Mouse (Mus musculus): ENCODE measurements at regions not wholly inside any gene's neighbourhood (a gene's known extent, or its start where the extent isn't known, plus 50 kb on each side); places are given as distances from the start of the nearest gene placed in this dataset.

DNA sequence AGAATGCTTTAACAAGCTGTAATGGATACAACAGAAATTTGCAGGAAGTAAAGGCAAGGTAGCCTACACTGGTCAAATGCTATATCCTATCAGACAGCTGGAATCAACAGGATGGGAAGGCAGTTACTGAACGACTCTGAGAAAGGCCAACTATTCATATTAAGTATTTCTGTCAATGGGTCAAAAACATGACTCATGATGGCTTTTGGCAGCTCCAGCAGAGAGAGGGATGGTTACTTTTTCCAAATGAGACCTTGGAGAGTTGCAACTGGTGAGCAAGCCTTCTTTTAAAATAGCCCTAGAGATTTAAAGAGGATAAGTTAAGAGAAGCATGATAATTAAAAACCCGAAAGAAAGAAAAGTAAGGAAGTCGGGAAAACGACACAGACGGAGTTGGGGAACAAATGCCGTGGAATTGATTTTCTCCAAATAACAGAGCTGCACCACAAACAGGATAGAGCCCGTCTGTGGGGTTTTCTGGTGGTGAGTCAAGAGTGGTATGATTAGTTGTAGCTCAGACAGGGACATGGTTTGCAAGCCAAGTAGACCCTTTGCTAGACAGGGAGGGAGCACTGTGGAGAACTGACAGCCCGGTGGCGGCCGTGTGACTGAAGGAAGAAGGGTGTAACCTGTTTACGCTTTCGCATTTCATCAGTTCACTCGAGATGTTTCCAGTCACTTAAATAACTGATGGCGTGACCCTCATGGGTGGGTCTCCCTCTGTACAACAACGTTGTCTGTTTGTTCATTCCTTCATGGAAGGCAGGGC, 3638.1 kb upstream of the Gm7489 start:
- peak; percentile 7 for DNase-seq

DNA sequence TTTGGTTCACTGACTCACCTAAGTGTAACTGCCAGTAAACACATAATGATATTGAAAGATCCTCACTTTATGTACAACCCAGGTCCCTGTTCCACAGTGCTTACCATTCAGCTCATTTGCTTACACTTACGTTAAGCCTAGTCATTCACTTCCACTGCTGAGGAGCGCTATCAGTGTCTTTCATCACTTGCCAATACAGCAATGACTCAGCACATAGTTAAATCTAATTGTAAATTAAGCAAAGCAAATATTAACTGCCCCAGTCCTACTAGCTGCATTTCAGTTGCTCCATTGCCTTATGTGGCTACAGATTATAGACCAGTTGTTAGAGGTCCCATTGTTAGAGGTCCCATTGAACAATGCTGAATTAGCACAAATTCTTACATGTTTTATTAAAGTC, 3624.6 kb upstream of the Gm7489 start:
- no peak for DNase-seq

DNA sequence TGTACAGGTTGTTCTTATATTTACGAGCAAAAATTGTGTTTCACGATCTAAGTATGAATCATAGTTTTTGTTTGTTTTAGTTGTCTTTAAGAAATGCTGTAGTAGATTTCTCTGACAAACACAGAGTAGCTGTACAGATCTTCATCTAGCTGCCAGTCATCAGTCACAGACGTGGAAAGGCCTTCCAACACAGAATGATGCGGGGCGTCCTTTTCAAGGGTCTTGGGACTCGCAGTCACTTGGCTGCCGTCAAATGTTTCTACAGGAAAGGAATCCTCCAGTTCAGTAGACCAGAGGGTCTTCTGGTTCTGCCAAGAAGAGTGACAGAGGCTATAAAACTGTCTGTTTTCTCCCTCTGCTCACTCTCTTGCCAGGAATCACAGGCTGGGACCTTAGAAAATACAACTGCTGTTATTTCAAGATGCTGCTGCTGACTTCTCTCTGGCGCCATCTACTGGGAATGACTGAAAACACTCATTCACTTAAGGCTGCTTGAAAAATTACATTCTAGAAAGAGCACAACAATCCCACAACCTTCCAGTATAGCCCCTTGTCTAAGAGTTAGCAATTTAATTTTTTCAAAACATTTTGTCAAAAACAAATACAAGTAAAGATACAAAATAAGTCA, 3623.3 kb upstream of the Gm7489 start:
- DNase-seq = peak; percentile 65

- no peak for DNase-seq
Observed at GRCm38 (mm10) chr15:50267542-50267941, 3617.2 kb upstream of the Gm7489 start.

DNA sequence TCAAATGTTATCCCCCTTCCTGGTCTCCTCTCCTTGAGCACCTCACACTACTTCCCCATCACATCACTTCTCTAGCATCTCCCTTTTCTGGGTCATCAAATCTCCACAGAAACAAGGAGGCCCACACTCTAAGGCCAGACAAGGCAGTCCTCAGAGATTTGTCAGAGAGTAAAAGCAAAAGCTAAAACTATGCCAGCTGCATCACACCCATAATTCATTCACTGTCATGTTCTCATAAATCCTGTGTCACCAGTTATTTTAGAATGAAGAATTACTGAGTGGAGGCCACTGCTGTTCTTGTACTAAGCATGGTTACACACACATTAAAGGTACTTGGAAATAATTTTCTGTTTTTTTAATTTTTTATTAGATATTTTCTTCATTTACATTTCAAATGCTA, 3613.1 kb upstream of the Gm7489 start:
- DNase-seq = no peak

DNA sequence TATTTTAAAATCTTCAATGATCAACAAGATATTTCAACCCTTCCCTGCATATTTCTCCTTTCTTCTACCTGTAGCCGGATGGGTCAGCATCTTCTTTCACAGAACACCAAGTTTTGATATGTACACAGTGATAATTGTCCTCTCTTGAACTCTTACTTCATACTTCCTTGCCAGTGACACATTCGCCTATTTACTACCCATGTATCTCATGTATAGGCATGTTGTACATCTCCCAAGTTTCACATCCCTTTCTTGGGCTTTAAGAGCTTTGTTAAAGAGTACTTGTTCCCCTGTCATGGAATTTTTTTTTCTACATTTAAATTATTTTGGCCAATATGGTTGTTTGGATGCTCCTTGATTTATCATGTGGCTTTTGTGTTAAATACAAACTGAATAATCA, 3602.1 kb upstream of the Gm7489 start:
- DNase-seq = no peak

DNA sequence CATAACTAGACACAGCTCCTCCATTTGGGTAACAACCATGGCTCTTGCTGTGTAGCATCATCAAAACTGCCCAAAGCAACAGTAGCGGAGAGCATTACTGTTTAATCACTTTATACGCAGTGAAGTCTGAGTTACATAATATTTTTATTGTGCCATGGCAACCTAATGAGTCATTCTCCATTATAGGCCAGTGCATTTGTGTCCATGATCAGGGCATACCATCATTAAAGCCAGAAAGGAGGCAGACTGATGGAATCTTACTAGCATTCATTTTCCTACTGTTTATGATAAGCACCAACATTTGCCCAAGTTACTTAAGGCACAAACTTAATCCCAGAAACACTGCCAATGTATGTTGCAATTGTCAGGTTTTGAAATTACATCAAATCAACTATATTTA, 3601.2 kb upstream of the Gm7489 start:
- DNase-seq = no peak

DNA sequence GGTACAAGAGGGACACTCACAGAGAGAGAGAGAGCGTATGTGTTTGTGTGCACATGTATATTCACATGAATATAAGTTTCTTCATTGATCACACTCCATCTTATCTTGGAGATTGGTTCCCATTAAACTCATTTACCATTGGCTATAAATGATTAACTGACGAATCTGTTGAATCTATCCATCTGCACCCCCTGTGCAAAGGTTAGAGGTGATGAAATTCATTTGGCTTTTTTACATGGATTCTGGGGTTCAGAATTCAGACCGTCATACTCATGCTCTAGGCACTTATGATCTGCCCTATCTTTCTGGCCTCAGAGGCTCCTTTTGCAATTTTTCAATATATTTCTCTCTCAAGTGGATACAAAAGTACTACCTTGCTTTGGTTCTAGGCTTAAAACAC, 3582.9 kb upstream of the Gm7489 start:
- DNase-seq = no peak

DNA sequence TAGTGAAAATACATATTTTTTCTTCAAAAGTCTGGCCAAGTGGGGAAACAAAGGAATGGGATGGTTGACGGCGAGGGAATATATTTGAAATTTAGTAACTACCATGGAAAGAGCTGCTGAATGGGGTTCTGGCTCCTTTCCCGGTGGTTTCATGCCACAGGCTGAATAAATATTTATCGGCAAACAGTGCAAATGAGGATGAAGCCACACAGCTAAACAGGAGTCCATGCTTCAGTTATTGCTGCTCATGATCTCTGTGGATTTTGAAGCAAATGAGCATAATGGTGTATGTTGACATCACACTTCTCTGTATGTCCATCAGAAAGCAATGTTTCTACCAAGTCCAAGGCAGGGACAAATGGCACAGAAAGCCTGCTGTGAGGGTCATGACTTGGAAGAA, 3580.6 kb upstream of the Gm7489 start:
- no peak for DNase-seq

DNA sequence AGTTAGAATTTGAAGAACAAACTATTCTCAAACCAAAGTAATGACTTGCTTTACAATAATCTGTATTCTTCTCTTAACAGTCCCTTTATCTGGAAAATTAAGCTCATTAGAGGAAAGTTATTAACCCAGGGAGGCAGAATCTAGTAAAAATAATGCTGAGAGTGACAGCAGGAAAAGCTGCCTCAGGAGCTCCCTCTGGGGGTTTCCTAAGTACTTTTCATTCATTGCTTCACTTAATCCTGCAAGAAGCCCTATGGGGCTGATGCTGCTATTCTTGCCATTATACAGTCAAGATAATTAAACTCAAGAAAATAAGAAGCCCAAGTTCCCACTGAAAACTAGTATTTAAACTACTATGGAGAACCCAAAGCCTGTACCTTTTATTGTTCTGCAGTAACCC, 3563.9 kb upstream of the Gm7489 start:
- no peak for DNase-seq

GRCm38 (mm10) chr15:50345536-50345935, 3539.2 kb upstream of the Gm7489 start:
- DNase-seq = no peak

- DNase-seq = no peak
Observed at GRCm38 (mm10) chr15:50346953-50347352, 3537.8 kb upstream of the Gm7489 start.

DNA sequence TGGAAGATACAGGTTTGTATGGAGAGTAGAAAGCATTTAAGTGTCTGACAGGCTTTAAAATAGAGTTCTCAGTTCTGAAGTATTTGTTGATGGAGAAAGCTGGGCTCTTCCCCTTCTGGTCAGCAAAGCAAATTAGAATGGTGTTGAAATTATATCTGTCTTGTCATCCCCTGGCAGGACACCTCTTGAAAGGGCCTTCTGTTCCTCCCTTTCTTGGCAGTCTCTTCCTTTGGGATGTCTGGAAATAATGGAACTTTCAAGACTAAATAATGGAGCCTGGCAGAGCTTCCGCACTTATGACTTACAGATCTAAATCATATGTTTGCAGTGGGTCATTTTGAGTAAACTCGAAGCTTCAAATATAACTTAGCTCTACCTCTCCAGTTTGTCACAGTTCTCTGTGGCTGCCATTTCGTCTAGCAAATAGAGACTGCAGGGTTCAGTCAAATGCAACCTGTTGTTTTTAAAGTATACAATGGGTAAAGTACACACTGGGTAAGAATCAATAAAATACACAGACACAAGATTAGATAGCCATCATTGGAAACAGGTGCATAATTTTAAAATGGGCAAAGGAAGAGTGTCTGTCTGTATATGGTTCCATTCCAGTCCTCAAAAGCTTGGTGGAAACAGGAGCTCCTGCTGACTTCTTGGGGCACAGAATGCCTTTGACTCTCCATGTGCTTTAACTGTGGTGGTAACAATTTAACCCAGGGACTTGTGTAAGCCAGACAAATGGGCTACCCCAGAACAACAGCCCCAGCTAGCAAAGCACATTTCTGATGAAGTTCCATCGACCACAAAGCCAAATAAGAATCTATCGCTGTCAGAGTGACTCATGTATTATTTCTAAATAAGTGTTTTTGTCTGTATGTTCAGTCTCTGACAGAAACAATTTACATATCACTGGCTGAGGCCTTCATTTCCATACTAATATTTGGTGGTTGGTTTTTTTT, 3524.4 kb upstream of the Gm7489 start:
- no peak for DNase-seq

- no peak for DNase-seq
Observed at GRCm38 (mm10) chr15:50361334-50361733, 3523.4 kb upstream of the Gm7489 start.

- DNase-seq = no peak
Observed at GRCm38 (mm10) chr15:50361751-50362507, 3522.8 kb upstream of the Gm7489 start.

GRCm38 (mm10) chr15:50400006-50400781, 3484.5 kb upstream of the Gm7489 start:
- no peak for DNase-seq

DNA sequence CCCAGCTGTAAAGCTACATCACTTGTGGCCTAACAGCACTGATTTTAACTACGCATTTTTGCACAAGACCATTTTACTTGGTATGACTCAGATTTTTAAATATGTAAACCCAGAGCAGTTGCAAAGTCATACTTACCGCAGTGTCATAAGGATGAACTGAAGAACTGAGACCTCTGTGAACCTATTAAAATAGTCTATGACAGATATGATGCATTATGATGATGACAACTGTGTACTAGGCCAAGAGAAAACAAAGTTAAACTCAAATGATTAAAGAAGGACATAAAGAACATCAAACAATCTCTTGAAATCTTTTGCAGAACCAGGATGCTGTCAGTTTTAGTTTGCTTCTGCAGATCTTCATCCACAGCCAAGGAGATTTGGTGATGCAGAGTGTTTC, 3483.3 kb upstream of the Gm7489 start:
- DNase-seq = no peak

DNA sequence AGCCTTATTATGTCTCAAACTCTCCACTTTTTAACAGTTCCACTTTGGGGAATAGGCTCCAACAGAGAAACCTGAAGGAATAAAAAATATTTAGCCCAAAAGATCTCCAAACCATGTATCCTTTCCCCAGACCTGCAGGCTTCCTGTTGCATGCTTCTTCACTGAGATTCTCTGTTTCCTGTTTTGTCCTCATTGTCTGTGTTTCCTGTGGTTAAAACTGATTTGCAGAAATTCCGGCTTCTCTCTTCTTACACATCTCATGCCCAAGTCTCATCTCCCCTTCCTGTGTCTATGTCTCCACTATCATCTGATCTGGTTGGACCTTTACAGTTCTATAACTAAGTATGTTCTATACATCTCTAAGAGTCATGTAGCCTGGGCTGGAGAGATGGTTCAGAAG, 3482.2 kb upstream of the Gm7489 start:
- no peak for DNase-seq

DNA sequence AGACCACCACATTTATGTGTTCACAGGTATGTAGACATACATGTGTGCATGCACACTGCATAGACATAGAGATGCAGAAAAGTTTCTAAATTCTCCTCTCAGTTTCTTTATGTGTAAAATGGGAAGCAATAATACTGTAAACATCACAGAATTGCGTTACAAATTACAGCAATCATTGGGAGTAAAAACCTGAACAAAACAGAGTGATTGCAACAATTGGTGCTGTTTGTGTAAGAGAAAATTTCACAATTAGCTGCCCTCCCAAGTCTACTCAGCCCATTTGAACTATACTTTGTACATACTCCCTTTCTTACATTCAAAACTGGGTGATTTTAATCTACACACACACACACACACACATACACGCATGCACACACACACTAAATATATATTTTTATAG, 3480.8 kb upstream of the Gm7489 start:
- DNase-seq = no peak

- DNase-seq = no peak
Observed at GRCm38 (mm10) chr15:50408985-50409384, 3475.7 kb upstream of the Gm7489 start.

DNA sequence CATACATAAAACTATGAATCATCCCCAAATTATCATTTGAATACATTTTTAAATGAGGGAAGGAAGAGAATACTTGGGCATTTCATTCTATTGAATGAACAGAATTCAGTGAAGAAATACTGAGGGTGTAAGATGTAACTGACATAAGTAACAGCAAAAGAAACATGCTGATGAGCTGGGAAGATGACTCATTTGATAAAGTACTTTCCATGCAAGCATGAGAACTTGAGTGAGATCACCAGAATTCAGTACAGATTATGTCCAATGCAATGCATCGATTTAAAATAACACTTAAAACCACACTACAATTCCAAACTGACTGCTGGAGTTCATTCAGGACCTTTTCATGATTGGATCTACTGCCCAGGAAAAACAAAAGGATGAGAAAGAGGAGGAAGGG, 3467.1 kb upstream of the Gm7489 start:
- DNase-seq = no peak
